Mouse (Mus musculus) embryonic fibroblast, embryonic 13.5 days (primary cell): ENCODE measurements around the gene Atp6v1d.

ENCODE experiments used
- CTCF ChIP-seq: IDR thresholded peaks from 2 replicates; pipeline ENCODE4 v1.5.1; 2011; ENCODE audit warnings: mild to moderate bottlenecking, control low read depth, low read length, moderate library complexity, borderline replicate concordance; ENCODE audit not compliant: insufficient read depth
- POLR2A ChIP-seq: IDR thresholded peaks from 2 replicates; pipeline ENCODE4 v1.6.1; 2011; ENCODE audit warnings: low read depth, mild to moderate bottlenecking, control low read depth, low read length, moderate library complexity

GRCm38 (mm10) chr12:78801836-78802235, 59.6 kb downstream of the Atp6v1d start:
- TF ChIP-seq CTCF (no peak), POLR2A (no peak)
